Mouse (Mus musculus) c-Kit-positive CD71-positive TER-119-positive erythroid progenitor cells, embryonic 14.5 days (primary cell): Measurements from ENCODE around the gene Gm960.

Source experiments
- DNase-seq: peaks from one replicate; pipeline ENCODE4 v3.0.0-alpha.2; 2013; ENCODE audit warnings: low spot score

Gene Gm960

DNA sequence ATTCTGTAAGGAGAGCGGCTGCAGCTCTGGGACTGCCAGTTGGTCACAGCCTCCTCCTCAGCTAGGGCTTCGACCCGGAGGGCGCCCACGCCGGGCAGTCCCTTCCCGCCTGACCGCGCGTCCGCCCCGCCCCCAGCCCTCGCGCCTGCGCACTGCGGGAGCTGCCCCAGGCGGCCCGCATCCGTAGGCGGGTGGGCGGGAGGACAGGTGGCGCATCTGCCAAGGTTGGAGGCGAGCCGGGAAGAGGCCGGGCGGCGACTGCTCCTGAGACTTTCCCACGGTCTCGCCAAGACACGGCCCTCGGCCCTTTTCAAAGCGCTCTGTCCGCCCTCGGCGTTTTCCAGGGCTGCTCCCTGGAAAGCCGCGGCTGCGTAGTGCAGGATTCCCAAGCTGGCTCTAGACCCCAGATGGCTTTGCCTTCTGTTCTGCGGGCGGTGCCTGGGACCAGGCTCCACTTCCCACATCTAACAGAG, at the start of gene Gm960:
TSS of gene Gm960 (minus strand) at position 464 of the 473 bp plus-strand sequence.
- no peak for DNase-seq

DNA sequence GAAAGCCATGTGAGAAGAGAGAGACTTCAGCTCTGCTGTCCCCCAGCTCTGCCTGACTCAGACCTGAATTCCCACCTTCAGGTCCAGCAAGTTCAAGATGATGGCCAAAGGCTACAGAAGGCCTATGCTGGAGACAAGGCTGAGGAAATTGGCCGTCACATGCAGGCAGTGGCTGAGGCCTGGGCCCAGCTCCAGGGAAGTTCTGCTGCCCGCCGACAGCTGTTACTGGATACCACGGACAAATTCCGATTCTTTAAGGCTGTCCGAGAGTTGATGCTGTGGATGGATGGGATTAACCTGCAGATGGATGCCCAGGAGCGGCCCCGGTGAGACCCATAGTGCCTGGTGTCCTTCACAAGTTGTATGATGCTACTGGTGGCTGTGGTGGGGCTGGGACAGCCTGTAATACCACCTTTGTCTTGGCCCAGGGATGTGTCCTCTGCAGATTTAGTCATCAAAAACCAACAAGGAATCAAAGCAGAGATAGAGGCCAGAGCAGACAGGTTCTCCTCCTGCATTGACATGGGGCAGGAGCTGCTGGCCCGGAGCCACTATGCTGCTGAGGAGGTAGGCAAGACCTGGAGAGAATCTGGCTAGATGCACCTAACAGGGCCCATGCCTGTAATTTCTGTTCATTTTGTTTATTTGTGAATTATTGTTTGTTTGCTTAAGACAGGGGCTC, 49.3 kb upstream of the Gm960 start:
- no peak for DNase-seq

DNA sequence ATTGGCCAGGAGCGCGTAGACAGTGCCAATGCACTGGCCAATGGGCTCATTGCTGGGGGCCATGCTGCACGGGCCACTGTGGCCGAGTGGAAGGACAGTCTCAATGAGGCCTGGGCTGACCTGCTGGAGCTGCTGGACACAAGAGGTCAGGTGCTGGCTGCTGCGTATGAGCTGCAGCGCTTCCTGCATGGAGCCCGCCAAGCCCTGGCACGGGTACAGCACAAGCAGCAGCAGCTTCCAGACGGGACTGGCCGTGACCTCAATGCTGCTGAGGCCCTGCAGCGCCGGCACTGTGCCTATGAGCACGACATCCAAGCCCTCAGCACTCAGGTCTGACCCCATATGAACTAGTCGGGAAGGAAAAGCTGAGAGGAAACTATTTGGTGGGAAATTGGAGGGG, 48.1 kb upstream of the Gm960 start:
- no peak for DNase-seq

DNA sequence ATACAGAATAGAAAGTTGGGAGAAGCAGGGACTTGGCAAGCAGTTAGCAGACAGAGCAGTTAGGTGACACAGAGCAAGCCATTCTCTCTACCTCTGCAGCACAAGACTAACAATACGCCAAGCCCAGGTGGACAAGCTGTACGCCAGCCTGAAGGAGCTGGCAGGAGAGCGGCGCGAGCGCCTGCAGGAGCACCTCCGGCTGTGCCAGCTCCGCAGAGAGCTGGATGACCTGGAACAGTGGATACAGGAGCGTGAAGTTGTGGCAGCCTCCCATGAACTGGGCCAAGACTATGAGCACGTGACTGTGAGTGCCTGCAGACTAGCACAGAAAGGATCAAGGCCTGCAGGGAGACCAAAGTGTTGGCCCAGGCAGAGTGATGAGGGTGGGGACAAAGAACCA, 47.2 kb upstream of the Gm960 start:
- DNase-seq: no peak

DNA sequence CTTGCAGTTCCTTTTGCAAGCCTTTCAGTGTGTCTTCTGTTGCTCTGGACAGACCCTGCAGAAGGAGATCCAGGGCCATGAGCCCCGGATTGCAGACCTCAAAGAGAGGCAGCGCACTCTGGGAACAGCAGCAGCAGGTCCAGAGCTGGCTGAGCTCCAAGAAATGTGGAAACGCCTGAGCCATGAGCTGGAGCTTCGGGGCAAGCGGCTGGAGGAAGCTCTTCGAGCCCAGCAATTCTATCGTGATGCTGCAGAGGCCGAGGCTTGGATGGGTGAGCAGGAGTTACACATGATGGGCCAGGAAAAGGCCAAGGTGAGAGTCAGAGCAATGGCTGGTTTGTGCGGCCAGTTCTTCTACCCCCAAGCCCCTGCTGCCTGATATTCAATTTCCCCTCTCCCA, 46.6 kb upstream of the Gm960 start:
- DNase-seq: no peak

DNA sequence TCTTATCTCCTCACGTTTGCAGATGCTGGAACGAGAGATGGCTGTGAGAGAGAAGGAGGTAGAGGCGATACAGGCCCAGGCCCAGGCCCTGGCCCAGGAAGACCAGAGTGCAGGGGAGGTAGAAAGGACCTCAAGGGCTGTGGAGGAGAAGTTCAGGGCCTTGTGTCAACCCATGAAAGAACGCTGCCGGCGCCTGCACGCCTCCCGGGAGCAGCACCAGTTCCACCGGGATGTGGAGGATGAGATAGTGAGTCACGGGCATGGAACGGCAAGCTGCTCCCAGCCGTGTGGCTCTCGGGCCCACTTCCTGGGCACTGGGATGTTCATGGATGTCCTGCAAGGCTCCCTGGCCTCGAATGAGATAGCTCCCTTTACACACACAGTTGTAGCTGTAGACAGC, 45.6 kb upstream of the Gm960 start:
- no peak for DNase-seq

DNA sequence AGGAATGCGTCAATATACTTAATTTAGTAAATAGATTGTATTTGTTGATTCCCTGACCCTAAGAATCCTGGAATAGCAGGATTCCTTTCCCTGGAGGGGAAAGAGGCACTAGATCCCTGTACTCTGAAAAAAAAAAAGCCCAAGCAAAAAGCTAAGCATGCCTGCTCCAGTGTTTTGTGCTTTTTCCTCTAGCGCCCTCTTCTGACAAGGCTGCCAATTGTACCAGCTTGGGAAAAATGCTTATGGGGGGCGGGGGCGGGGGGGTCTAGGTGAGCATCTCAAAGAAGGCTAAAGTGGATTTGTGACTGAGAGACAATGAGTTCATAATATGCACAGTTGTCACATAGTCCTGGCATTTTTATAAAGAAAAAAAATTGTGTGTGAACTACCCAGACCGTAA, 45.1 kb upstream of the Gm960 start:
- no peak for DNase-seq

DNA sequence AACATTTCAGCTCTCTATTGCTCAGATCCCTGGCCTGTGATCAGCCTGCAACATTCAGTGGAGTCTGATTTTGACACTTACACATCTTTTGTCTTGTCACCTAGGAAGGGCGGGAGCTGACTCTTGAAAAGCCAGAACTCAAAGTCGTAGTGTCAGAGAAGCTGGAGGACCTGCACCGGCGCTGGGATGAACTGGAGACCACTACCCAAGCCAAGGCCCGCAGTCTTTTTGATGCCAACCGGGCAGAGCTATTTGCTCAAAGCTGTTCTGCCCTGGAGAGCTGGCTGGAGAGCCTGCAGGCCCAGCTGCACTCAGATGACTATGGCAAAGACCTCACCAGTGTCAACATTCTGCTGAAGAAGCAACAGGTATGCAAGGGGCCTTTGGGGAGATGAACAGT, 43.8 kb upstream of the Gm960 start:
- no peak for DNase-seq

DNA sequence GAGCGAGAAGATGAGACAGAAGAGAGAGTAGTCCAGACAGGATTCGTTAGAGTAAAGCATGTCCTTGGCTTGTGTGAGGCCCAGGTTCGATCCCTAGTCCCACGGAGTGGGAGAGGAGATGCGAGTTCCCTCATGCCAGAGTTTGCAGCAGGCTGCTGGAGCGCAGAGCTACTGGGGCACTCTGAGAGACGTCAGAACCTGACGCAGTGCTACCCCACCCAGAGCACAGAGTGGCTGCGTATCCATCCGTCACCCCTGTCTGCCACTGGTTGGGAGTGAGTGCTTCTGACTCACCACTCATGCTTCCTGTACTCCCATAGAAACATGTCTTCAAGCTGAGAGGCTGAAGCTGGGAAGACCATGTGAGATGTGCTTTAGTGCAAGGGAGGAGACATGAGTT, 43.0 kb upstream of the Gm960 start:
- no peak for DNase-seq

DNA sequence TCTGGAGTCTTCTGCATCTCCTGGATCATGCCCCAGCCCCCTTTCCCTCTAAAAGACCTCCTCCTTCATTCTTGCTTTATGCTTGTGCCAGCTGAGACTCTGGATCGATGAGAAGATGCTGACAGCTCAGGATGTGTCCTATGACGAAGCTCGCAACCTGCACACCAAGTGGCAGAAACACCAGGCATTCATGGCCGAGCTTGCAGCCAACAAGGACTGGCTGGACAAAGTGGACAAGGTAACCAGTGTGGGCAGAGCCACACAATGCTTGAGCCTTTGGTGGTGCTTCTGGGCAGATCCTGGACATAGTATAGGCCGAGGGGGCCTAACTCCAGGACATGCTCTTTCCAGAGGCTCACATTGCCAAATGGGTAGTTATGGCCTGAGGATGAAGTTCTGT, 41.3 kb upstream of the Gm960 start:
- no peak for DNase-seq

DNA sequence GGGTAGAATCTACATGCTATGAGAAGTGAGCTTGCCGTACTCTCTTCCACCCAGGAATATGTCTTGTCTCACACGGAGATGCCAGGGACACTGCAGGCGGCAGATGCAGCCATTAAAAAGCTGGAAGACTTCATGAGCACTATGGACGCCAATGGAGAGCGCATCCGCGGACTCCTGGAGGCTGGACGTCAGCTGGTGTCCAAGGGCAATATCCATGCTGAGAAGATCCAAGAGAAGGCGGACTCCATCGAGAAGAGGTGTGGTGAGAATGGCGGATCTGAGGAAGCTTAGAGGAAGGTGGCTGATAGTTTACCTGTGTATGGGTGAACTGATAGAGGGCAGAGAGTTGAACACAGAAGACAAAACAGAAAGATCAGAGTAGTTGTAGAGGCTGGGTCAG, 40.6 kb upstream of the Gm960 start:
- no peak for DNase-seq

DNA sequence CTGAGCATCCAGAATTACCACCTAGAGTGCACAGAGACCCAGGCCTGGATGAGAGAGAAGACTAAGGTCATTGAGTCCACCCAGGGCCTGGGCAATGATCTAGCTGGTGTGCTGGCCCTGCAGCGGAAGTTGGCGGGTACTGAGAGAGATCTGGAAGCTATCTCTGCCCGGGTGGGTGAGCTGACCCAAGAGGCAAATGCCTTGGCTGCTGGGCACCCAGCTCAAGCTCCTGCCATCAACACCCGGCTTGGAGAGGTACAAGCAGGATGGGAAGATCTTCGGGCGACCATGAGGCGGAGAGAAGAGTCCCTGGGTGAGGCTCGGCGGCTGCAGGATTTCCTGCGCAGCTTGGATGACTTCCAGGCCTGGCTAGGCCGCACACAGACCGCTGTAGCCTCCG, 39.4 kb upstream of the Gm960 start:
- DNase-seq: no peak

DNA sequence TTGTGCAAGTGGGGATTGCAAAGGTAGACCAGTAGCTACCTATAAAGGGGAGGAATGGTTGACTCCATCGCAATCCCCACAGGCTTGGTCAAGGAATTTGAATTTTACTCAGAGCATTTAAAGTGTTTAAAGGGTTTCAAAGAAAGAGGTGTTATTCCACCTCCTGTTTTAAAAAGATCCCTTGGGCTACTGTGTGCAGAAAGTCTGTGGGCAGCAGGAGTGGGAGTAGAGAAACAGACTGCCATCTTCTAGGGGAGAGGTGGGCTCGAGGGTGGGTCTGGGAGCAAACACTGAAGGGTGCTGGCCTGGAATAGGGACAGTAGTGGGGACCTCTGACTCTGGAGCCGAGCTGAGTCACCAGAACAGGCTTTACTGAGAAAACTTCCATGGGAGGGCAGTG, 34.6 kb upstream of the Gm960 start:
- no peak for DNase-seq

DNA sequence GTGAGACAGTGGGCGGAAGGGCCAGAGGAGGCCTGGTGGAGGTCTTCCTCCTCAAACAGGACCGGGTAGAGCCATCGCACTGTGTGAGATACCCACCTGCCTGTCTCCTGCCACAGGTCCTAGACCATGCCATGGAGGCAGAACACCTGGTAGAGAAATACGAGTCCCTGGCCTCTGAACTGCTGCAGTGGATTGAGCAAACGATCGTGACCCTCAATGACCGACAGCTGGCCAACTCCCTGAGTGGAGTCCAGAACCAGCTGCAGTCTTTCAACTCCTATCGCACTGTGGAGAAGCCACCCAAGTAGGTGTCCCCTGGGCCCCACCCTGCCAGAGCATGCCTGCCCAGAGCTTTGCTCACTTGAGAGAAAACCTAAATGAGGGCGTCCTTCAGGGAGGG, 30.7 kb upstream of the Gm960 start:
- no peak for DNase-seq

DNA sequence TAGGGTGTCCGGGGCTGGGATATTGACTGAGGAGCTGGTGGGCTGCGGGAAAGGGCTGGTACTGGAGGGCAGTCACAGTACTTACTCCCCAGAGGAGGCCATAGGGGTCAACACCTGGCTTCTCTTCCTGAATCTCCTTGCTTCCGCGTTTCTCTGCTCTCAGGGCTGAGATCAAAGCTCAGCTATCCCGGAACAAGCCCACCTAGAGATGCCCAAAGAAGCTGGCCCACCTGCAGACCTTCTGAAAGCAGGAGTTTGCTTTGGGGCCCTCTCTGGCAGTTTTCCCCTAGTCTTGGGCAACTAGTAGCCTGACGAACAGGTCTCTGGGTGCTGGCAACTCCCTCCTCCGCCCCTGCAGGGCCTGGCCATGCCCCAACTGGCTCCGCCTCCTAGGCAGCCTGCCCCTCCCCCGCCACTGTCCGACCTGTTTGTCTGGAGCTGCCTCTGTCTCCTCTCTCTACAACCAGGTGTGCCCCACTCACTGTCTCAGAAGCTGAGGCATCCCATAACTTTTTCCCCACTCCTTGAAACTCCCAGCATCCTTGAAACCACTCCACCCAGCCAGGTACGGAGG, 22.3 kb upstream of the Gm960 start:
- no peak for DNase-seq

DNA sequence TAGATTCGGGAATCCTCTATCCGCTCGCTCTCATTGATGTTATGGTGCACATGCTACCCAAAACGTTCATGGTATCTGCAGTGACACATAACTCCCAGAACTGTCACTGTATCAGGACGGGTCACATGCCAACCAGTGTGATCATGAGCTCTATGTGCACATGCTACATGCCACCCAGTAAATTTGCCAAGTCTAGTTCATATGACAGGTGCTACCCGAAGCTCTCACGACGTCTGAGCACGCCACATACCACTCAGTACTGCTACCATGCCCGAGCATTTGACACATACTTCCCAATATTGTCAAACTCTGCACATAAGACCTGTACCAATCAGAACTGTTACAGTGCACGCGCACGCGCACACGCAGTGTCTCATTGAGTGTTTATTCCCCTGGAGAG, 21.6 kb upstream of the Gm960 start:
- DNase-seq: no peak

DNA sequence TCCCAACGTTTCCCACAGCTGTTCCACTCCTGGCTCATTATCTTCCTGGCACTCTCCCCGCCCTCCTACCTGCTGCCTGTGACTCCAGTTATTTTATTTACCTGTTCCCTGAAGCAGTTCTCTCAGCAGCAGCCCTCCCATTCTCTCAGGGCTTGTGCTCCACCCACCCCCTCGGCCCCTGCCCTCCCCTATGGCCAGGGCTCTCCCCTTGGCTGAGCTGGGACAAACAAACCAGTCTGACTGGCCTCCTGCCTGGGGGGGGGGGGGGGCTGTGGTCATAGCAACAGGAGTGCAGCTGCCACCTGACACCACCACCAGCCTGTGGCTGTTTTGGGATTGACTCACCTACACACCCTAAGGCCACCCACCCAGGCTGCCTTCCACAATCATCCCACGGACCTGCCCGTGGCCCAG, 20.9 kb upstream of the Gm960 start:
- no peak for DNase-seq

DNA sequence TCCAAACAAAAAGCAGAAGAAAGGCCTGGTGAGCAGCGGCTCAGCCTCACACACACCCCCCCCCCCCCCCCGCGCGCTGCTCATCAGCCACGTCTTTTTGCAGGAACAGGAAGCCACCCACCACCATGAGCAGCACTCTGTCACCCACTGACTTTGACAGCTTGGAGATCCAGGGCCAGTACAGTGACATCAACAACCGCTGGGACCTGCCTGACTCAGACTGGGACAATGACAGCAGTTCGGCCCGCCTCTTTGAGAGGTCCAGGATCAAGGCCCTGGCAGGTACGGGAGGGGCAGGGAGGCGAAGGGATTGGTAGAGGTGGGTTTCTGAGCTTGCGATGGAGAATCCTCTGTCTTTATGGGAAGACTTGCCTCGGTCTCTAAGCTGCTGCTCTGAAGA, 20.2 kb upstream of the Gm960 start:
- no peak for DNase-seq

DNA sequence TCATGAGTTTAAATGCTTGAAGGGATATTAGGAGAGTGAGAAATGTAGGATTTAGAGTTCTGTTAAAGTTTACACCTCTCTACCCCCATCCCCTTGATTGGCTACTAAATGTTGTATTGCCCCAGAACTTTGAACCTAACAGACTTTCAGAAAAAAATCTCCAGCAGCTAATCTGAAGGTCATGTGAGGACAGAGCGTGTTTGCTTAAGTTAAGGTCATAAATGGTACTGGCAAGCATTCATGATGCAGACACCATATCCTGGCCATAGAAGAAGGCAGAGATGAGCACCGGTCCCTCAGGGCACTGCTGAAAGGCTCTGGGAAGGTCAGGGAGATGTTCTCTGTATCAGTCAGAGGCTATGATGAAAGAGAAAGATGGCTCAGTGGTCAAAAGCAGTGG, 18.8 kb upstream of the Gm960 start:
- DNase-seq: no peak

DNA sequence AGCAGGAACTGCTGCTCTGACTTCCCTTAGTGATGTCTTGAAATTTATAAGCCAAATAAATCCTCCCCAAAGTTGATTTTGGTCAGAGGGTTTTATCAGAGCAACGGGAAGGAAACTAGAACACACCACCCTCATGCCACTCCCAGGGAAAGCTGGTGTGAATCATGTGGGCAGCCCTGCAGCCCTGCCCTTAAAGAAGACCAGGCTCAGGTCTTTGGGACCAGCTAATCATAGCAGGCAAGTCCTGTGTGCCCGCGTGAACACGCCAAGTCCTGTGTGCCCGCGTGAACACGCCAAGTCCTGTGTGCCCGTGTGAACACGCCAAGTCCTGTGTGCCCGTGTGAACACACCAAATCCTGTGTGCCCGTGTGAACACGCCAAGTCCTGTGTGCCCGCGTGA, 18.3 kb upstream of the Gm960 start:
- DNase-seq: no peak

DNA sequence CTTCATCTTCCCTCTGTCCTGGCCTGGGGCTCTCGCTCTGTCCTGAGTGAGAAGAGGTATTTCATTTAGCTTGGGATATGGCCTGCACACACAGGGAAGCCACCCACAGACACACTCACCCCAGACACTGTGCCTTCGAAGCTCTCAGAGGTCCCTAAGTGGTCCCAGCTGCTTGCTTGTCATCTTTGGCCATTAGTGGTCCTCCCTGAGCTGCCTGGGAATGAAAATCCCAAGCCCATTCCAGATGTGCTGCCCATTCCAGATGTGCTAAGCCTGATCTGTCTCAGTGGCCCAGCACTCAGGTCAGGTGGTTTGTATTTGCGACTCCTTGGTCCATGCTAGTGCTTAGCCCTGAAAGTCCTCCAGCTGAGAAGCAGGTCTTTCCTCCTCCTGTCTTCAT, 15.4 kb upstream of the Gm960 start:
- DNase-seq: no peak

DNA sequence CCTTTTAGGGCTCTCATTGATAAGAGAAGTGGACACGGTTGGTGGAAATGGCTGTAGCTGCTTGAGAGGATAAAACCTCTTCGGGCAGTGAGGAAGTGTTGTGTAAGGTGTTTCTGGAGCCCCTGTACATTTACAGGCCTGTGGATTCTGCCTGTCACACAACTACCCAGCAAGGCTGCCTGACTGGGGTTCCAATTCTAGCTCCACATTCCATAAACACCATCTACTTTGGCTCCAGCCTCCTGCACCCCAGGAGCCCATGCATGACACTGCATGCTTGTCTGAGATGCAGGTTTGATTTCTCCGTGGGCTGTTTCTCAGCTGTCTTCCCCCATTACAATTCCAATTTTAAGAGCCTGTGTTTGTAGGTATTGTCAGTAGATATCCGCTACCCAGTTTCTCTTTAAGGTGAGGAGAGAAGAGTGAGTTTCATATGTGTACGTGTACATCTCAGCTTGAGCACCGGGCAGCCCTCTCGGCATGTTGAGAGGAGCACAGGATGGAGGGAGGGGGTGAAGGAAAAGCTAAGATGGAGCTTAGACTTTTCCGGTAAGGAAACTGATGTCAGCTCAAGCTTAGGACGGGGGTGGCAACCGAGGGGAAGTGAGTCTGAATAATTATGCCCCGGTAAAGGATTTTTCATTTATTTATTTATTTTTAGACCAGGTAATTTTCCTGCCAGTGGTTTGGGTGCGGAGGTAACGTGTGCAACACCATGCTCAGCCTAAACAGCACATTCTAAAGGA, 14.5 kb upstream of the Gm960 start:
- no peak for DNase-seq

DNA sequence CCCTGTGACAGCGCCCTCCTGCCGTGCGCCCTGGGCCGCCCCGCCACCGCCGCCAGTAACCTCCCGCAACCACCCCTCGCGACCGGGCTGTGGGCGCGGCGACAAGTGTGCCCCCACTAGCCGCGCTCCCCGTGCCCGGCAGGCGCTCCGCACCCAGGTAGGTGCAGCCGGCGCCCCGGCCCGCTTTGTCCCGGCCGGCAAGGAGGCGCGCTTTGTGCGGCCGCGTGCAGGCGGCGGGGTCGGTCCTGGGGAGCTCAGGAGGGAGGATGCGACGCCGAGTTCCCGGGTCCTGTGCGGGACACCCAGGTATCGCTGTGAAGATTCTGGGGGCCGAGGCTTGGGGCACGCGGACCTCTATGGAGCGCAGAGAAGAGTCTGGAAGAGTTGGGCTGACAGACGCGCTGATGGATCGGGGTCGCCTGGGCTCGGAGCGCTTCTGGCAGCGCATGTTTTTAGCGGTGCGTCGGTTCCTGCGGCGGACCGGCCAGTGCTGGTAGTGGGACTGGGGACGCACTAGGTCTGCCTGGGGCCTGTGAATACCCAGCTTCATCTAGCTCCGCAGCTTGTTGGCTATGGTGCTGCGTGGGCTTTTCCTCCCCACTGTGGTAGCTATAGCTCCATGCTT, 13.8 kb upstream of the Gm960 start:
- no peak for DNase-seq
